Mouse (Mus musculus) liver, adult 10 weeks (tissue): ENCODE data around the gene Gm8653. TPM values are rescaled to one million over a fixed set of nuclear protein-coding genes. Genes with fewer than 3 reads are reported as not detected.

Experiments
- polyA plus RNA-seq: library from polyadenylated mRNA; stranded (reverse); fragments of 350-450 nt; fragmentation: Illumina TruSeq; extraction: RNeasy Lipid Tissue Mini Kit (QIAGEN cat#74804); gene quantifications from one replicate; pipeline ENCODE4 v1.2.3, GENCODE M21; 2014; ENCODE audit warnings: low read depth, low replicate concordance

The Gm8653 gene
- not detected for polyA plus RNA-seq

GRCm38 (mm10) chr7:22201164-22201563, at the start of gene Gm8653:
Gene Gm8653 (minus strand): TSS chr7:22201264.

GRCm38 (mm10) chr7:22229384-22229783, 28.3 kb upstream of the Gm8653 start, which contains the start of gene Gm8453:
Gene Gm8453 (minus strand): TSS chr7:22229484.

GRCm38 (mm10) chr7:22189077-22189476, 12.0 kb downstream of the Gm8653 start, which contains the start of gene Vmn1r143:
Gene Vmn1r143 (plus strand): TSS chr7:22189377.

GRCm38 (mm10) chr7:22163935-22164334, 37.1 kb downstream of the Gm8653 start, which contains the start of gene Vmn1r142:
Gene Vmn1r142 (minus strand): TSS chr7:22164035.

Other genes with a start within 250 kb of the Gm8653 start
- not detected for gene Vmn1r137, start 206.7 kb downstream of the Gm8653 start, polyA plus RNA-seq
- gene Vmn1r138, start 172.4 kb downstream of the Gm8653 start, polyA plus RNA-seq, result not detected
- gene Gm6176, start 145.0 kb downstream of the Gm8653 start, polyA plus RNA-seq, result not detected
- gene Vmn1r139, start 132.2 kb downstream of the Gm8653 start, polyA plus RNA-seq, result not detected
- not detected for gene Gm16451, start 83.0 kb downstream of the Gm8653 start, polyA plus RNA-seq
- not detected for gene Gm10666, start 66.5 kb downstream of the Gm8653 start, polyA plus RNA-seq
- gene Vmn1r142, start 37.2 kb downstream of the Gm8653 start, polyA plus RNA-seq, result not detected
- not detected for gene Vmn1r143, start 11.9 kb downstream of the Gm8653 start, polyA plus RNA-seq
- not detected for gene Gm8453, start 28.2 kb upstream of the Gm8653 start, polyA plus RNA-seq
- not detected for gene Gm4187, start 128.5 kb upstream of the Gm8653 start, polyA plus RNA-seq
- not detected for gene Gm8660, start 169.8 kb upstream of the Gm8653 start, polyA plus RNA-seq
- not detected for gene Vmn1r148, start 212.3 kb upstream of the Gm8653 start, polyA plus RNA-seq
- gene Vmn1r149, start 237.0 kb upstream of the Gm8653 start, polyA plus RNA-seq, result not detected